In the genomic region with DNA sequence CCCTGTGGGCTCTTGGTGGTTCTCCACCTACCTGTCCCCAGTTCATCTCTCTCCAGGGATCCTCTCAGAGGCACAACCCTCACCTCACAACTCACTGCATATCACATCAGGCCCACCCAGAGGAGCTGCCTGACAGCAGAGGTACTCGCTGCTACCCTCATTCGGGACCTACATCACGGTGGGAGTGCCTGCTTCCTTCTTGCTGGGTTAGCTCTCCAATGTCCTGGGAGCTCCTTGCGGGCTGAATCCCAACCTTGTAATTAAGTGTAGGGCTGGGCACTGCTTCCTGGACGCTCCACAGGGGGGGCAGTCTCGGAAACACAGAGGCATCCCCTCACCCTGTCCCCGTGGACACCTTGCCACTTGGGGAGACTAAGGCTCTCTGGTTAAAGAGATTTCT, we compare ENCODE assay signal across 23 mouse cellular contexts. TPM values are rescaled to one million over a fixed set of nuclear protein-coding genes. Genes with fewer than 3 reads are reported as not detected.
A peak's percentile ranks its signal among the peaks of the same experiment; 100 is the strongest.
DNase-seq lines count a peak whose midpoint lies in the region; ATAC-seq lines count a peak whose summit lies in the region.
"Had no signal": no experiment of that assay in that cellular context is flagged by ENCODE, and none has a peak within 500 bp of the region (broad histone marks: within the 10 kb centered on the region; RNA-seq: fewer than 3 reads in every experiment).

No protein-coding gene starts in this region.

- no peaks in the 10 kb centered on the region for H3K9me3 ChIP-seq in forebrain, embryonic 11.5 days (ENCODE audit: control insufficient read depth, low read length)
- H3K9me3 ChIP-seq in forebrain, embryonic 16.5 days (ENCODE audit: control insufficient read depth, low read length) = peaks cover 3% of the 10 kb centered on the region; the same call in 1 of the 2 replicates
- H3K9me3 ChIP-seq in hindbrain, embryonic 10.5 days = peaks cover 17% of the 10 kb centered on the region
- H3K9me3 ChIP-seq in hindbrain, embryonic 12.5 days (replicated peaks) = peaks cover 6% of the 10 kb centered on the region
- H3K9me3 ChIP-seq: forebrain, embryonic 15.5 days had no signal

- ATAC-seq in forebrain, embryonic 11.5 days (replicated peaks; ENCODE audit: low FRiP score) = no peak
- ATAC-seq in forebrain, embryonic 16.5 days = no peak
- no peak for ATAC-seq in hindbrain, embryonic 12.5 days (ENCODE audit: low FRiP score)
- ATAC-seq in megakaryocyte-erythroid progenitor cell, adult 5-6 weeks (replicated peaks; ENCODE audit: low FRiP score, low TSS enrichment, poor library complexity, severe bottlenecking) = no peak
- ATAC-seq: forebrain, embryonic 13.5 days; forebrain, embryonic 15.5 days had no signal

- peak; percentile 32 for DNase-seq in forebrain, embryonic 11.5 days (ENCODE audit: low spot score)
- DNase-seq in hindbrain, embryonic 10.5 days (ENCODE audit: low spot score) = no peak
- DNase-seq: adrenal gland, adult 2 months; adrenal gland, postnatal 25 days; cerebellum, adult 11 months; cerebellum, adult 18-20 months; cerebellum, adult 8-10 months; cerebellum, adult 9-11 months; cerebellum, postnatal 14 days; cerebellum, postnatal 36 days; embryo, embryonic 11 days had no signal

- no peak overlapping the region for H3K4me2 ChIP-seq in forebrain, embryonic 11.5 days (ENCODE audit: low read depth, low read length, severe bottlenecking)
- H3K4me2 ChIP-seq in forebrain, embryonic 16.5 days (ENCODE audit: low read length) = no peak overlapping the region
- no peak overlapping the region for H3K4me2 ChIP-seq in hindbrain, embryonic 12.5 days (replicated peaks)
- H3K4me2 ChIP-seq: embryonic facial prominence, embryonic 13.5 days; embryonic facial prominence, embryonic 15.5 days; forebrain, embryonic 13.5 days; forebrain, embryonic 15.5 days had no signal

- no peaks in the 10 kb centered on the region for H3K79me2 ChIP-seq in macrophage (ENCODE audit: inconsistent target)

- no peak overlapping the region for H3K27ac ChIP-seq in forebrain, embryonic 11.5 days (ENCODE audit: low read depth, low read length)
- no peak overlapping the region for H3K27ac ChIP-seq in forebrain, embryonic 16.5 days (ENCODE audit: low read length)
- 0 out of 2 replicates have a peak overlapping the region, but pooled peaks have one; percentile 3 for H3K27ac ChIP-seq in hindbrain, embryonic 10.5 days
- H3K27ac ChIP-seq in hindbrain, embryonic 12.5 days = no peak overlapping the region
- H3K27ac ChIP-seq in macrophage = peak overlapping the region; percentile 73; the same call in 1 of the 2 replicates
- H3K27ac ChIP-seq: embryonic facial prominence, embryonic 13.5 days; embryonic facial prominence, embryonic 15.5 days; forebrain, embryonic 10.5 days; forebrain, embryonic 13.5 days; forebrain, embryonic 15.5 days had no signal

- no peaks in the 10 kb centered on the region; the same call in 1 of the 2 replicates for H3K27me3 ChIP-seq in forebrain, embryonic 11.5 days (ENCODE audit: control insufficient read depth, insufficient read depth, low read length)
- H3K27me3 ChIP-seq in forebrain, embryonic 16.5 days (replicated peaks; ENCODE audit: control insufficient read depth, insufficient read depth, low read length) = no peaks in the 10 kb centered on the region
- H3K27me3 ChIP-seq in hindbrain, embryonic 10.5 days (ENCODE audit: insufficient read depth, poor library complexity, severe bottlenecking) = peaks cover 20% of the 10 kb centered on the region
- H3K27me3 ChIP-seq in hindbrain, embryonic 12.5 days = peaks cover 8% of the 10 kb centered on the region
- H3K27me3 ChIP-seq: forebrain, embryonic 15.5 days had no signal

- no peak overlapping the region for H3K9ac ChIP-seq in forebrain, embryonic 11.5 days (ENCODE audit: low read length)
- no peak overlapping the region for H3K9ac ChIP-seq in forebrain, embryonic 16.5 days (replicated peaks; ENCODE audit: low read depth, low read length)
- H3K9ac ChIP-seq in hindbrain, embryonic 12.5 days = no peak overlapping the region
- H3K9ac ChIP-seq: embryonic facial prominence, embryonic 13.5 days; embryonic facial prominence, embryonic 15.5 days; forebrain, embryonic 13.5 days; forebrain, embryonic 15.5 days had no signal

- H3K4me3 ChIP-seq in forebrain, embryonic 11.5 days (ENCODE audit: low read depth, low read length) = no peak overlapping the region
- no peak overlapping the region for H3K4me3 ChIP-seq in forebrain, embryonic 16.5 days (replicated peaks; ENCODE audit: low read length)
- no peak overlapping the region for H3K4me3 ChIP-seq in hindbrain, embryonic 10.5 days
- no peak overlapping the region for H3K4me3 ChIP-seq in hindbrain, embryonic 12.5 days
- no peak overlapping the region for H3K4me3 ChIP-seq in macrophage (ENCODE audit: inconsistent target)
- H3K4me3 ChIP-seq: embryonic facial prominence, embryonic 13.5 days; embryonic facial prominence, embryonic 15.5 days; erythroblast, embryonic 14.5 days; forebrain, embryonic 10.5 days; forebrain, embryonic 13.5 days; forebrain, embryonic 15.5 days had no signal

- WGBS in forebrain, embryonic 11.5 days = 83% methylated on average over 7 of the region's 7 CpGs
- WGBS in forebrain, embryonic 16.5 days = 71% methylated on average over 7 of the region's 7 CpGs
- WGBS in hindbrain, embryonic 10.5 days = 79% methylated on average over 7 of the region's 7 CpGs
- 83% methylated on average over 7 of the region's 7 CpGs for WGBS in hindbrain, embryonic 12.5 days
- WGBS in macrophage (ENCODE audit: missing documents) = 95% methylated on average over 7 of the region's 7 CpGs

- 0 out of 2 replicates have a peak, but pooled peaks cover 3% of the 10 kb centered on the region for H3K4me1 ChIP-seq in forebrain, embryonic 11.5 days (replicated peaks; ENCODE audit: control insufficient read depth, insufficient read depth, low read length)
- no peaks in the 10 kb centered on the region for H3K4me1 ChIP-seq in forebrain, embryonic 16.5 days (replicated peaks; ENCODE audit: control insufficient read depth, insufficient read depth, low read length)
- H3K4me1 ChIP-seq in hindbrain, embryonic 10.5 days (replicated peaks) = peaks cover 21% of the 10 kb centered on the region
- H3K4me1 ChIP-seq in hindbrain, embryonic 12.5 days = peaks cover 11% of the 10 kb centered on the region; the same call in 1 of the 2 replicates

- no peaks in the 10 kb centered on the region for H3K36me3 ChIP-seq in forebrain, embryonic 11.5 days (ENCODE audit: control insufficient read depth, insufficient read depth, low read length)
- H3K36me3 ChIP-seq in forebrain, embryonic 16.5 days (ENCODE audit: control insufficient read depth, insufficient read depth) = no peaks in the 10 kb centered on the region
- H3K36me3 ChIP-seq in hindbrain, embryonic 10.5 days = no peaks in the 10 kb centered on the region
- no peaks in the 10 kb centered on the region for H3K36me3 ChIP-seq in hindbrain, embryonic 12.5 days
- no peaks in the 10 kb centered on the region for H3K36me3 ChIP-seq in macrophage (ENCODE audit: inconsistent target)
- H3K36me3 ChIP-seq: embryonic facial prominence, embryonic 13.5 days; embryonic facial prominence, embryonic 15.5 days; forebrain, embryonic 10.5 days; forebrain, embryonic 15.5 days had no signal

RNA-seq across cellular contexts. Expression of a gene that starts 25.3 kb away (rescaled TPM):
- polyA plus RNA-seq in forebrain, embryonic 11.5 days (2014; fragmentation: Nextera tagmentation; extraction: Ambion mirVana) = 0.12 TPM in 1 of 2 replicates, not detected in the other
- polyA plus RNA-seq in forebrain, embryonic 16.5 days (2015; fragmentation: Nextera tagmentation; extraction: Ambion mirVana) = not detected in 2 replicates
- polyA plus RNA-seq in hindbrain, embryonic 10.5 days (2016; fragmentation: Nextera tagmentation; extraction: Ambion mirVana) = 0.07 TPM in 2 replicates
- 0.07 and 0.19 TPM in 2 replicates for polyA plus RNA-seq in hindbrain, embryonic 12.5 days (2016; fragmentation: Nextera tagmentation; extraction: Ambion mirVana)
- not detected for total RNA-seq in macrophage (2018; cell fraction: chromatin; rRNA removed)
- total RNA-seq in macrophage (2018; cell fraction: cytosol; rRNA removed) = under 1 TPM in 2 of 26 experiments, not detected in 24; under 0.01 to 0.03 TPM
- total RNA-seq in macrophage (2018; cell fraction: nucleus; rRNA removed) = not detected
- not detected in 3 replicates for polyA plus RNA-seq in macrophage (2018)
- 0.79 TPM in 1 of 2 replicates, not detected in the other for total RNA-seq in megakaryocyte-erythroid progenitor cell, adult 5-6 weeks (2014; fragmentation: Nextera tagmentation)
- total RNA-seq in megakaryocyte-erythroid progenitor cell, adult 5-6 weeks (2017) = 0.33 TPM in 1 of 2 replicates, not detected in the other
- total RNA-seq: adrenal gland, adult 2 months; adrenal gland, postnatal 25 days; adrenal gland, postnatal 4 days; common myeloid progenitor, adult 5-6 weeks had no signal
- polyA plus RNA-seq: adrenal gland, adult 2 months; erythroblast, embryonic 14.5 days; forebrain, embryonic 13.5 days; forebrain, embryonic 15.5 days had no signal

RNA-seq across cellular contexts. Expression of a gene that starts 35.3 kb away (rescaled TPM):
- polyA plus RNA-seq in forebrain, embryonic 11.5 days (2014; fragmentation: Nextera tagmentation; extraction: Ambion mirVana) = 0.23 and 1.3 TPM in 2 replicates
- polyA plus RNA-seq in forebrain, embryonic 16.5 days (2015; fragmentation: Nextera tagmentation; extraction: Ambion mirVana) = 0.88 and 1.0 TPM in 2 replicates
- polyA plus RNA-seq in hindbrain, embryonic 10.5 days (2016; fragmentation: Nextera tagmentation; extraction: Ambion mirVana) = 1.4 and 3.8 TPM in 2 replicates
- 2.6 and 3.7 TPM in 2 replicates for polyA plus RNA-seq in hindbrain, embryonic 12.5 days (2016; fragmentation: Nextera tagmentation; extraction: Ambion mirVana)
- 1 to 10 TPM in 12 of 26 experiments, under 1 TPM in 11, not detected in 3; 0.20 to 5.4 (median 1.2) TPM for total RNA-seq in macrophage (2018; cell fraction: chromatin; rRNA removed)
- total RNA-seq in macrophage (2018; cell fraction: cytosol; rRNA removed) = 1 to 10 TPM in 24 of 26 experiments, under 1 TPM in 2; 0.76 to 8.7 (median 3.5) TPM
- 1 to 10 TPM in 19 of 26 experiments, under 1 TPM in 7; 0.47 to 6.7 (median 1.9) TPM for total RNA-seq in macrophage (2018; cell fraction: nucleus; rRNA removed)
- polyA plus RNA-seq in macrophage (2018) = 5.2 to 6.9 TPM (median 5.6 TPM) in 3 replicates
- total RNA-seq in megakaryocyte-erythroid progenitor cell, adult 5-6 weeks (2014; fragmentation: Nextera tagmentation) = 1.3 and 1.6 TPM in 2 replicates
- total RNA-seq in megakaryocyte-erythroid progenitor cell, adult 5-6 weeks (2017) = 2.9 and 3.8 TPM in 2 replicates

Comparison
In these comparisons a context has a peak if more than half of its experiments do, and no peak if none do; other contexts are left out.
1. H3K27ac ChIP-seq: peak in hindbrain, embryonic 10.5 days (single experiment) and macrophage (single experiment); none in forebrain, embryonic 11.5 days (single experiment), forebrain, embryonic 16.5 days (single experiment) and hindbrain, embryonic 12.5 days (single experiment).